Mouse (Mus musculus): ENCODE results near the gene Atp10b.

GRCm38 (mm10) chr11:43217021-43217420 lies 67.3 kb downstream of the Atp10b start:
- TF ChIP-seq CTCF (IDR thresholded peaks at IDR 0.05; ENCODE audit: low read depth) = no peak
- no peak for TF ChIP-seq EP300 (IDR thresholded peaks at IDR 0.05; ENCODE audit: low read depth)
